Mouse (Mus musculus): ENCODE data around the gene Cep164. TPM values are rescaled to one million over a fixed set of nuclear protein-coding genes. Genes with fewer than 3 reads are reported as not detected.

The Cep164 gene
- polyA plus RNA-seq, 1 experiment from 2014 or later = 16.3 TPM

DNA sequence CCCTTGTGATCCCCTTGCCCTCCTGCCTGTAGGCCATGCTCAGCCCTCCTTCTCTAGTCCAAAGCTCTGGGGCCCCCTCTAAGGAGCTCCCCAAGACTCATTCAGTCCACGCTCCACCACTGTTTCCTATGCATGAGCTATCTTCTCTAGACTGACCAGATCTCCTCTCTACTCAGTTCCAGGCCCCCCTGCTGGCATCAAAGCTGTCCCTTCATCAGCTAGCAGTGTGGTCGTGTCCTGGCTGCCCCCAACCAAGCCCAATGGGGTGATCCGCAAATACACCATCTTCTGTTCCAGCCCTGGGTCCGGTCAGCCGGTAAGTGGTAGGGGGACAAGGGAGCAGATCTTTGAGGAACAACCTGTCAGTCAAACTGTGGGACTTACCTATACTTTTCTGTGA, 96.6 kb downstream of the Cep164 start:
- no peak overlapping the region for H3K4me2 ChIP-seq (replicated peaks)
- H3K9me3 ChIP-seq = no peaks in the 10 kb centered on the region
- no peak overlapping the region for H3K27ac ChIP-seq
- H3K4me1 ChIP-seq = no peaks in the 10 kb centered on the region
- WGBS = 81% methylated on average over 5 of the region's 5 CpGs
- no peak overlapping the region for H3K4me3 ChIP-seq
- no peak for ATAC-seq (ENCODE audit: low FRiP score, low read depth)
- H3K9ac ChIP-seq = no peak overlapping the region
- H3K27me3 ChIP-seq (replicated peaks) = no peaks in the 10 kb centered on the region
- no peaks in the 10 kb centered on the region for H3K36me3 ChIP-seq

- Histone ChIP-seq H3K27ac (no peak overlapping the region), H3K9me3 (no peaks in the 10 kb centered on the region), H3K9ac (no peak overlapping the region), H3K4me3 (no peak overlapping the region), H3K4me2 (replicated peaks) (no peak overlapping the region), H3K27me3 (replicated peaks) (no peaks in the 10 kb centered on the region), H3K4me1 (peaks cover 2% of the 10 kb centered on the region; the same call in 1 of the 2 replicates), H3K36me3 (no peaks in the 10 kb centered on the region)
- WGBS = 55% methylated on average over 7 of the region's 7 CpGs
- ATAC-seq (ENCODE audit: low FRiP score, low read depth) = no peak
Measured at GRCm38 (mm10) chr9:45719997-45720396, 108.5 kb downstream of the Cep164 start.

Other genes with a start within 250 kb of the Cep164 start
- 40.6 and 41.6 TPM in 2 replicates for gene Bace1, start 9.9 kb upstream of the Cep164 start, polyA plus RNA-seq (2016; fragmentation: Nextera tagmentation; extraction: Ambion mirVana)
- 27.5 and 28.3 TPM in 2 replicates for gene Pcsk7, start 77.8 kb upstream of the Cep164 start, polyA plus RNA-seq (2016; fragmentation: Nextera tagmentation; extraction: Ambion mirVana)
- gene Rnf214, start 78.2 kb upstream of the Cep164 start, polyA plus RNA-seq (2016; fragmentation: Nextera tagmentation; extraction: Ambion mirVana) = 81.9 and 94.9 TPM in 2 replicates
- 10.1 and 11.1 TPM in 2 replicates for gene Tagln, start 107.4 kb upstream of the Cep164 start, polyA plus RNA-seq (2016; fragmentation: Nextera tagmentation; extraction: Ambion mirVana)
- 41.2 and 42.1 TPM in 2 replicates for gene Sidt2, start 126.6 kb upstream of the Cep164 start, polyA plus RNA-seq (2016; fragmentation: Nextera tagmentation; extraction: Ambion mirVana)
- 326 and 329 TPM in 2 replicates for gene Pafah1b2, start 184.0 kb upstream of the Cep164 start, polyA plus RNA-seq (2016; fragmentation: Nextera tagmentation; extraction: Ambion mirVana)
- 13.2 and 13.8 TPM in 2 replicates for gene Sik3, start 184.1 kb upstream of the Cep164 start, polyA plus RNA-seq (2016; fragmentation: Nextera tagmentation; extraction: Ambion mirVana)

Data from neural tube, embryonic 12.5 days (tissue).